ENCODE assay signal across 8 mouse cellular contexts in genomic region chr19:41310971-41311703, GRCm38 (mm10). TPM values are rescaled to one million over a fixed set of nuclear protein-coding genes. Genes with fewer than 3 reads are reported as not detected.
DNase-seq lines count a peak whose midpoint lies in the region; ATAC-seq and TF ChIP-seq lines count a peak whose summit lies in the region.

No protein-coding gene starts in this region.

- no peak overlapping the region for H3K27ac ChIP-seq in heart, embryonic 12.5 days (ENCODE audit: poor library complexity, severe bottlenecking)
- H3K27ac ChIP-seq in limb, embryonic 13.5 days = no peak overlapping the region

- no peak overlapping the region for H3K9ac ChIP-seq in heart, embryonic 12.5 days
- no peak overlapping the region for H3K9ac ChIP-seq in limb, embryonic 13.5 days

- H3K27me3 ChIP-seq in heart, embryonic 12.5 days (replicated peaks) = no peaks in the 10 kb centered on the region
- peaks cover 19% of the 10 kb centered on the region for H3K27me3 ChIP-seq in limb, embryonic 13.5 days
- H3K27me3 ChIP-seq in myocyte (ENCODE audit: control insufficient read depth, insufficient read depth, insufficient read length) = peaks cover 53% of the 10 kb centered on the region

- TF ChIP-seq POLR2A in myocyte (IDR thresholded peaks at IDR 0.05; ENCODE audit: insufficient read length, low read depth) = no peak

- WGBS in heart, embryonic 12.5 days = 26% methylated on average over 20 of the region's 20 CpGs
- WGBS in limb, embryonic 13.5 days = 23% methylated on average over 20 of the region's 20 CpGs

- DNase-seq in right cerebral cortex, adult 18-20 months = peak; percentile 10
- no peak for DNase-seq in right cerebral cortex, postnatal 4 days
- peak; percentile 76 for DNase-seq in embryo, embryonic 10 days (ENCODE audit: low spot score)
- DNase-seq in spleen, adult 18-20 months = no peak
- DNase-seq in spleen, postnatal 10 days (ENCODE audit: low spot score in 2 of 2) = no peak

- H3K4me3 ChIP-seq in heart, embryonic 12.5 days = peak overlapping the region; percentile 47
- peak overlapping the region; percentile 29 for H3K4me3 ChIP-seq in limb, embryonic 13.5 days
- no peak overlapping the region for H3K4me3 ChIP-seq in myocyte

- H3K79me2 ChIP-seq in myocyte (ENCODE audit: control insufficient read depth, insufficient read depth) = no peaks in the 10 kb centered on the region

- H3K4me1 ChIP-seq in heart, embryonic 12.5 days (replicated peaks) = peaks cover 9% of the 10 kb centered on the region
- H3K4me1 ChIP-seq in limb, embryonic 13.5 days = peaks cover 19% of the 10 kb centered on the region

- peak; percentile 82 for ATAC-seq in heart, embryonic 12.5 days (ENCODE audit: insufficient number of reproducible peaks, low FRiP score)
- peak; percentile 48; the same call in 1 of the 2 replicates for ATAC-seq in limb, embryonic 13.5 days (ENCODE audit: low FRiP score, low read depth)

- no peak overlapping the region for H3ac ChIP-seq in myocyte (ENCODE audit: control insufficient read depth, insufficient read length)

- H3K4me2 ChIP-seq in heart, embryonic 12.5 days = peak overlapping the region; percentile 80
- H3K4me2 ChIP-seq in limb, embryonic 13.5 days (replicated peaks) = peak overlapping the region; percentile 67
- H3K4me2 ChIP-seq in myocyte (ENCODE audit: low read depth) = peak overlapping the region; percentile 42

- no peaks in the 10 kb centered on the region for H3K9me3 ChIP-seq in heart, embryonic 12.5 days (replicated peaks)
- no peaks in the 10 kb centered on the region for H3K9me3 ChIP-seq in limb, embryonic 13.5 days

- H3K36me3 ChIP-seq in heart, embryonic 12.5 days = no peaks in the 10 kb centered on the region
- H3K36me3 ChIP-seq in limb, embryonic 13.5 days = no peaks in the 10 kb centered on the region
- no peaks in the 10 kb centered on the region for H3K36me3 ChIP-seq in myocyte (ENCODE audit: control insufficient read depth, insufficient read depth)

TF ChIP-seq in myocyte, 11 proteins besides CTCF, POLR2A, EP300 and RAD21:
- TF ChIP-seq SRF (IDR thresholded peaks at IDR 0.05; ENCODE audit: control insufficient read depth, insufficient read length, low read depth) (no peak), MYOG (IDR thresholded peaks at IDR 0.05; ENCODE audit: control insufficient read depth in 1 of 3, insufficient read depth in 1 of 3, insufficient read length in 2 of 3, low read depth in 2 of 3) (no peak), TCF3 (IDR thresholded peaks at IDR 0.05; ENCODE audit: insufficient read length, low read depth) (no peak), E2F4 (IDR thresholded peaks at IDR 0.05; ENCODE audit: insufficient read depth) (no peak), POLR2AphosphoS2 (IDR thresholded peaks at IDR 0.05; ENCODE audit: insufficient read length, low read depth) (no peak), TCF12 (IDR thresholded peaks at IDR 0.05; ENCODE audit: insufficient read depth, poor library complexity, severe bottlenecking) (no peak), REST (IDR thresholded peaks at IDR 0.05; ENCODE audit: insufficient read depth, insufficient read length) (no peak), CEBPB (IDR thresholded peaks at IDR 0.05; ENCODE audit: insufficient read depth, poor library complexity, severe bottlenecking) (no peak), USF1 (IDR thresholded peaks at IDR 0.05; ENCODE audit: low read depth) (no peak), MYOD1 (IDR thresholded peaks at IDR 0.05; ENCODE audit: control insufficient read depth in 1 of 3, insufficient read length in 2 of 3, low read depth in 2 of 3) (no peak), MAX (IDR thresholded peaks at IDR 0.05; ENCODE audit: low read depth) (no peak)

RNA-seq across cellular contexts. Expression of gene Tm9sf3, which starts 47.3 kb away (rescaled TPM):
- polyA plus RNA-seq in heart, embryonic 12.5 days (2016; fragmentation: Nextera tagmentation; extraction: Ambion mirVana) = 140 and 142 TPM in 2 replicates
- polyA plus RNA-seq in limb, embryonic 13.5 days (2015; fragmentation: Nextera tagmentation; extraction: Ambion mirVana) = 133 and 135 TPM in 2 replicates
- polyA plus RNA-seq in myocyte (2012; fragmentation: generic; extraction: Trizol) = 45.5 TPM

Comparison
In these comparisons a context has a peak if more than half of its experiments do, and no peak if none do; other contexts are left out.
1. DNase-seq: peak in right cerebral cortex, adult 18-20 months (single experiment) and embryo, embryonic 10 days (single experiment); none in right cerebral cortex, postnatal 4 days (single experiment), spleen, adult 18-20 months (0 of 2) and spleen, postnatal 10 days (0 of 2).
2. Peak in every context shown above with its lines, with median percentiles within 50 percentile points of each other: H3K4me2 ChIP-seq.